Mouse (Mus musculus): ENCODE measurements around the gene Tspan15.

Gene Tspan15

GRCm38 (mm10) chr10:62190821-62191220 lies 40.2 kb downstream of the Tspan15 start:
- DNase-seq (ENCODE audit: extremely low read depth, low read depth), result no peak

- no peak for DNase-seq (ENCODE audit: extremely low read depth, low read depth)
These were observed 41.1 kb downstream of the Tspan15 start for GRCm38 (mm10) chr10:62189910-62190309.

- DNase-seq (ENCODE audit: extremely low read depth, low read depth), result no peak
These were observed 41.7 kb downstream of the Tspan15 start for GRCm38 (mm10) chr10:62189303-62189702.

- DNase-seq (ENCODE audit: extremely low read depth, low read depth), result peak; percentile 45
These were observed 44.2 kb downstream of the Tspan15 start for GRCm38 (mm10) chr10:62186882-62187281.

GRCm38 (mm10) chr10:62183053-62183452 lies 48.0 kb downstream of the Tspan15 start:
- DNase-seq (ENCODE audit: extremely low read depth, low read depth), result peak; percentile 84

- DNase-seq (ENCODE audit: extremely low read depth, low read depth), result no peak
These were observed 48.5 kb downstream of the Tspan15 start for GRCm38 (mm10) chr10:62182471-62183014.

- no peak for DNase-seq (ENCODE audit: extremely low read depth, low read depth)
These were observed 49.4 kb downstream of the Tspan15 start for GRCm38 (mm10) chr10:62181701-62182100.

GRCm38 (mm10) chr10:62179944-62180343 lies 51.1 kb downstream of the Tspan15 start:
- DNase-seq (ENCODE audit: extremely low read depth, low read depth), result no peak

- no peak for DNase-seq (ENCODE audit: extremely low read depth, low read depth)
These were observed 56.3 kb downstream of the Tspan15 start for GRCm38 (mm10) chr10:62174533-62175313.

GRCm38 (mm10) chr10:62173941-62174448 lies 57.1 kb downstream of the Tspan15 start:
- no peak for DNase-seq (ENCODE audit: extremely low read depth, low read depth)

- DNase-seq (ENCODE audit: extremely low read depth, low read depth), result no peak
These were observed 58.1 kb downstream of the Tspan15 start for GRCm38 (mm10) chr10:62172841-62173553.

GRCm38 (mm10) chr10:62162410-62162809 lies 68.6 kb downstream of the Tspan15 start:
- no peak for DNase-seq (ENCODE audit: extremely low read depth, low read depth)

GRCm38 (mm10) chr10:62149929-62150328 lies 81.1 kb downstream of the Tspan15 start:
- no peak for DNase-seq (ENCODE audit: extremely low read depth, low read depth)

GRCm38 (mm10) chr10:62147466-62148248 lies 83.4 kb downstream of the Tspan15 start:
- DNase-seq (ENCODE audit: extremely low read depth, low read depth), result no peak

- no peak for DNase-seq (ENCODE audit: extremely low read depth, low read depth)
These were observed 85.1 kb downstream of the Tspan15 start for GRCm38 (mm10) chr10:62145957-62146356.

- no peak for DNase-seq (ENCODE audit: extremely low read depth, low read depth)
These were observed 87.2 kb downstream of the Tspan15 start, which contains the start of gene Fam241b for GRCm38 (mm10) chr10:62143820-62144219. Fam241b (minus strand) TSS chr10:62143920.

GRCm38 (mm10) chr10:62138040-62138439 lies 93.0 kb downstream of the Tspan15 start:
- no peak for DNase-seq (ENCODE audit: extremely low read depth, low read depth)

GRCm38 (mm10) chr10:62137150-62137549 lies 93.9 kb downstream of the Tspan15 start:
- no peak for DNase-seq (ENCODE audit: extremely low read depth, low read depth)

GRCm38 (mm10) chr10:62135696-62136470 lies 95.2 kb downstream of the Tspan15 start:
- no peak for DNase-seq (ENCODE audit: extremely low read depth, low read depth)

Data from MEL-GATA-1-ER (cell line).